Mouse (Mus musculus): ENCODE results near the gene Scap. TPM values are rescaled to one million over a fixed set of nuclear protein-coding genes. Genes with fewer than 3 reads are reported as not detected.

Scap gene
- polyA plus RNA-seq, 1 experiment from 2014 or later: 28.4 TPM

DNA sequence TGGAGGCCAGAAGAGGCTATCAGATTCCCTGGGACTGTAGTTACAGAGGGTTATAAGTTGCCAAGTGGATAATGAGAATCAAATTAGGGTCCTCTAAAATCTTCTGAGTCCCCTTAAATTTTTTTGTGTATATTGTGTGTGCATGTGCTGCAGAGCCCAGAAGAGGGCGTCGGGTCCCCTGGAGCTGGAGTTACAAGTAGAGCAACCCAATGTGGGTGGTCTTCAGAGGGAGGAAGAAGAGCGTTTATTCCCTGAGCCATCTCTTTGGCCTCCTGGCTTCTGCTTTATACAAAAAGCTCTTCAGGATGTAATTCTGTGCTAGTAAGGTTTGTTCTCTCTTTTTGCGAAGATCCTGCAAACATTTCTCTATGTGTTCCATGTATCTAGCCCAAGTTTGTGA is 28.6 kb upstream of the Scap start:
- Histone ChIP-seq H3K9me3 (ENCODE audit: control insufficient read depth, low read depth, low read length) (0 out of 2 replicates have a peak, but pooled peaks cover 3% of the 10 kb centered on the region), H3K36me3 (ENCODE audit: control insufficient read depth, insufficient read depth, low read length) (no peaks in the 10 kb centered on the region), H3K27me3 (ENCODE audit: control insufficient read depth, insufficient read depth, low read length) (no peaks in the 10 kb centered on the region), H3K27ac (ENCODE audit: low read length) (peak overlapping the region; percentile 89), H3K9ac (replicated peaks; ENCODE audit: low read depth, low read length) (peak overlapping the region; percentile 43; the same call in 1 of the 2 replicates), H3K4me1 (ENCODE audit: control insufficient read depth, insufficient read depth, low read length) (peaks cover 6% of the 10 kb centered on the region; the same call in 1 of the 2 replicates), H3K4me3 (ENCODE audit: low read depth, low read length) (peak overlapping the region; percentile 44), H3K4me2 (replicated peaks; ENCODE audit: low read depth, low read length) (peak overlapping the region; percentile 55)
- WGBS: under 1% methylated on average over 4 of the region's 4 CpGs
- ATAC-seq (ENCODE audit: insufficient number of reproducible peaks, insufficient read depth, low FRiP score, low read depth): no peak

DNA sequence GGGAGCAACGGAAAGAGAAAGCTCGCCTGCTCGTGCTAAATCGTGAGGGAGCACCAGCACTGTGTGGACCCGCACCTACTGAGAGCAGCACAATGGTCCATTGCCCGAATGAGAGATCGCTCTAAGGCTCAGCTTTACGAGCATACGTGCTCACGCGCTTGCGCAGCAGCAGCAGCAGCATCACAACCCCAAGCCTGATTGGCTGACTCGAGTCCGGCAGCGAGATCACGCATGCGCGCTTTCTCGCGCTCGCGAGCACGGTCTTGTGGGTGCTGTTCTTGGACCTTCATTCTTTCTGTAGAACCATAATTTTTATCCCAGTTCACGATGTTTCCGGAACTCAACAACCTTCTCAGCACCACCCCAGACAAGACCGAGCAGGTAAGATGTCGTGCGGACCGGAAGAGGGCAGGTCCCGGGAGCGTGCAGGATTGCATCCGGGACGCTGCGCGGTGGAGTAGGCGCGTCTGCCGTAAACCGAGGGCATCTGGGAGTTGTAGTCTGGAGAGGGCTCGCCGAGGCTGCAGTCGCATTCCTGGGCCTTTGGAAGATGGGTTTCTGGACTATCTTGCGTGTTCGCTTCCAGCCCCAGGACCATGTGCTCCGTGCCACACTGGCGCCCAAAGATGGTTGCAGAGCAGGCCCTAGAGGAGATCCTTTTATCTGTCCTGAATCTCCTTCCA is 28.0 kb upstream of the Scap start, which contains the start of gene Elp6:
Gene Elp6, plus strand, starts transcription at position 205 of the 683 bp plus-strand sequence.
- peak; percentile 97 for ATAC-seq (ENCODE audit: insufficient number of reproducible peaks, insufficient read depth, low FRiP score, low read depth)
- Histone ChIP-seq H3K4me3 (ENCODE audit: low read depth, low read length) (peak within 1 kb of the TSS; percentile 44), H3K4me1 (ENCODE audit: control insufficient read depth, insufficient read depth, low read length) (peaks cover 6% of the 10 kb centered on the region; the same call in 1 of the 2 replicates), H3K27me3 (ENCODE audit: control insufficient read depth, insufficient read depth, low read length) (no peaks in the 10 kb centered on the region), H3K27ac (ENCODE audit: low read length) (peak within 1 kb of the TSS; percentile 89), H3K36me3 (ENCODE audit: control insufficient read depth, insufficient read depth, low read length) (no peaks in the 10 kb centered on the region), H3K4me2 (replicated peaks; ENCODE audit: low read depth, low read length) (peak within 1 kb of the TSS; percentile 65), H3K9me3 (ENCODE audit: control insufficient read depth, low read depth, low read length) (0 out of 2 replicates have a peak, but pooled peaks cover 3% of the 10 kb centered on the region), H3K9ac (replicated peaks; ENCODE audit: low read depth, low read length) (peak within 1 kb of the TSS; percentile 43)
- under 1% methylated on average over 46 of the region's 46 CpGs for WGBS

DNA sequence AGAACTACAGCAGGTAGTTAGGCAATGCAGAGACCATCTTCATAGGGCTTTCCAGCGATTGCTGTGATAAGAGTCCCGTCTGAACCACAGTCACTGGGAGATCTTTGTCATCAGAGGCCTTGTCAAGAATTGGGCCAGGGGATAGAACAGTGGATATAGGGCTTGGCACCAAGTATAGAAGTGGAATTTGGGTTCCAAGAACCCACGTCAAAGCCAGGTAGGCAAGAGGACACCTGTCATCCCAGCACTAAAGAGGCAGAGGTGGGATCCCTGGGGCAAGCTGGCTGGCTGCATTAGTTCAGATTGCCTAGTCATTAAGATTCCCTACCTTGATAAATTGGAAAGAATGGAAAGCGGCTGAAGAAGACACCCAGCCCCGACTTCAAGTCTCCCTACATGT is 26.7 kb upstream of the Scap start:
- ATAC-seq (ENCODE audit: insufficient number of reproducible peaks, insufficient read depth, low FRiP score, low read depth): no peak
- no peak overlapping the region for H3K4me3 ChIP-seq (ENCODE audit: low read depth, low read length)
- peak overlapping the region; percentile 65; the same call in 1 of the 2 replicates for H3K4me2 ChIP-seq (replicated peaks; ENCODE audit: low read depth, low read length)

DNA sequence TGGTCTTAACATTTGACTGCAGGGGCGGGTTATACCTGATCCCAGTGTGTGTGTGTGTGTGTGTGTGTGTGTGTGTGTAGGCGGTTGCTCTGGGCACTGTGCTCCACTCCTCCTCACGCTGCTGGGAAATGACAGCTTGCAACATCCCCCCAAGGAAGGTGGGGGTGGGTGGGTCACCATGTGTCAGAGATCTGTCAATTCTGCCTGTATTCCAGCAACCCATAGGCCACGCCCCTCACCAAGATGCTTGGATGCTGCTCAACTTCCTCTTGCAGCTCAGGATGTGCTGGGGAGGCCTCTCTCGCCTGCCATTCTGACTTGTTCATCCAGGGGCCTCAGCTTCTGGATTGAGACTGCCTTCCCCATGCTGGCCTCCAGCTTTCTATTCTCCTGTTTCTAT is 18.4 kb upstream of the Scap start:
- no peaks in the 10 kb centered on the region for H3K9me3 ChIP-seq (ENCODE audit: control insufficient read depth, low read depth, low read length)
- H3K27ac ChIP-seq (ENCODE audit: low read length): no peak overlapping the region
- no peak overlapping the region for H3K4me2 ChIP-seq (replicated peaks; ENCODE audit: low read depth, low read length)
- H3K4me1 ChIP-seq (ENCODE audit: control insufficient read depth, insufficient read depth, low read length): no peaks in the 10 kb centered on the region
- H3K4me3 ChIP-seq (ENCODE audit: low read depth, low read length): no peak overlapping the region
- H3K36me3 ChIP-seq (ENCODE audit: control insufficient read depth, insufficient read depth, low read length): peaks cover 38% of the 10 kb centered on the region
- no peaks in the 10 kb centered on the region for H3K27me3 ChIP-seq (ENCODE audit: control insufficient read depth, insufficient read depth, low read length)
- H3K9ac ChIP-seq (replicated peaks; ENCODE audit: low read depth, low read length): no peak overlapping the region
- no peak for ATAC-seq (ENCODE audit: insufficient number of reproducible peaks, insufficient read depth, low FRiP score, low read depth)
- WGBS: 77% methylated on average over 5 of the region's 5 CpGs

More for the DNA sequence above, 26.7 kb upstream of the Scap start:
- Histone ChIP-seq H3K9me3 (ENCODE audit: control insufficient read depth, low read depth, low read length) (0 out of 2 replicates have a peak, but pooled peaks cover 3% of the 10 kb centered on the region), H3K27ac (ENCODE audit: low read length) (no peak overlapping the region), H3K27me3 (ENCODE audit: control insufficient read depth, insufficient read depth, low read length) (no peaks in the 10 kb centered on the region), H3K4me1 (ENCODE audit: control insufficient read depth, insufficient read depth, low read length) (peaks cover 6% of the 10 kb centered on the region; the same call in 1 of the 2 replicates), H3K9ac (replicated peaks; ENCODE audit: low read depth, low read length) (no peak overlapping the region), H3K36me3 (ENCODE audit: control insufficient read depth, insufficient read depth, low read length) (peaks cover 9% of the 10 kb centered on the region; the same call in 1 of the 2 replicates)
- 88% methylated on average over 5 of the region's 5 CpGs for WGBS

DNA sequence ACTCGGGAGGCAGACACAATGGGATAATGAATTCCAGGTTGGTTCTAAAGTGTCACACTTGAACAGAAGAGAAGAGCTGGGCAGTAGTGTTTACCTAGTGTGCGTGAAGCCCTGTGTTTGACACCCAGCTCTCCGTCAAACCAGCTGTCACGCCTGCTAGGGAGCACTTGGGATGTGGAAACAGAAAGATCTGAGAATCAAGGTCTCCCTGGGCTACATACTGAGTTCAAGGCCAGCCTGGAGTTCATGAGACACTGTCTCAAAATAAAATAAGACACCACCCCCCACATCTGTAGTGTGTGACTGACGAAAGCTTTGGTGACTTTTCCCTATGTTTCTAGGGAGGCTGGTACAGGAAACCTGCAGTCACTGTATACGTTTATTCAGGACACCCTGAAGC is 17.7 kb upstream of the Scap start:
- Histone ChIP-seq H3K36me3 (ENCODE audit: control insufficient read depth, insufficient read depth, low read length) (peaks cover 39% of the 10 kb centered on the region), H3K4me1 (ENCODE audit: control insufficient read depth, insufficient read depth, low read length) (no peaks in the 10 kb centered on the region), H3K27me3 (ENCODE audit: control insufficient read depth, insufficient read depth, low read length) (no peaks in the 10 kb centered on the region), H3K4me3 (ENCODE audit: low read depth, low read length) (no peak overlapping the region), H3K9ac (replicated peaks; ENCODE audit: low read depth, low read length) (no peak overlapping the region), H3K4me2 (replicated peaks; ENCODE audit: low read depth, low read length) (no peak overlapping the region), H3K9me3 (ENCODE audit: control insufficient read depth, low read depth, low read length) (no peaks in the 10 kb centered on the region), H3K27ac (ENCODE audit: low read length) (no peak overlapping the region)
- 90% methylated on average over 6 of the region's 6 CpGs for WGBS
- no peak for ATAC-seq (ENCODE audit: insufficient number of reproducible peaks, insufficient read depth, low FRiP score, low read depth)

DNA sequence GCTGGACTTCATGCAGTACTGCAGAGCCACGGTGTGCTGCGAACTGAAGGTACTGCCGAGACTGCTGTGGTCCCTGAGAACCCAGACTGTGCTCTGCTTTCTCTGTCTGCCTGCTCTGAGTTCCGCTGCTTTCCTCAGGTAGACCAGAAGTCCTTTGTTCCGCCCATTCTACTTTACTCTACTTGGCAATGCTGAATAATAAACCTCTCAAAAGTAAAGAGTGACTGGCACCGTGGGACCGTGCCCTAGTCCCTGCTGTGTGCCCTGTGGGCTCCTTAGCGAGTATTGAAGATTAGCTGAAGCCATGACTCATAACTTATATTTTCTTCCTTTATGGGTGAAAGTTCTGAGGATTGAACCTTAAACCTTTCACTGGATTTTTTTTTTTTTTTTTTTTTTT is 17.2 kb upstream of the Scap start:
- ATAC-seq (ENCODE audit: insufficient number of reproducible peaks, insufficient read depth, low FRiP score, low read depth): no peak
- Histone ChIP-seq H3K27ac (ENCODE audit: low read length) (no peak overlapping the region), H3K4me2 (replicated peaks; ENCODE audit: low read depth, low read length) (no peak overlapping the region), H3K4me1 (ENCODE audit: control insufficient read depth, insufficient read depth, low read length) (no peaks in the 10 kb centered on the region), H3K9ac (replicated peaks; ENCODE audit: low read depth, low read length) (no peak overlapping the region), H3K27me3 (ENCODE audit: control insufficient read depth, insufficient read depth, low read length) (no peaks in the 10 kb centered on the region), H3K36me3 (ENCODE audit: control insufficient read depth, insufficient read depth, low read length) (peaks cover 39% of the 10 kb centered on the region), H3K9me3 (ENCODE audit: control insufficient read depth, low read depth, low read length) (no peaks in the 10 kb centered on the region), H3K4me3 (ENCODE audit: low read depth, low read length) (no peak overlapping the region)
- WGBS: 94% methylated on average over 8 of the region's 8 CpGs

DNA sequence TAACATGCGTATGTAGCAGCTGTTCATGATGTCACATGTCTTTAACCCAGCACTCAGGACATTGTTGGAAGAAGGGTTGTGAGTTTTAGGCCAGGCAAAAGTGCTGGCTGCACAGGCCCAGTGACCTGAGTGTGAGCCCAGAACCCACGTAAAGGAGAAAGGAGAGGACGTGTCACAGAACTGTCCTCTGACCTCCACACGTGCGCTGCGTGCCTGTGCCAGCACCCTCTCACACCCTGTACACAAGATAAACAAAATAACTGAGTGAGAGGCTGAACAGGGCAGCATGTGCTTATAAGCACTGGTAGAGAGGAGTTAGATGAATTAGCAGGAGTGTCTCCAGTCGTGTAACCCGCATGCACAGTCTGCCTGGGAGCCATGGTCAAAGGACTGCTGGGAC is 16.6 kb upstream of the Scap start:
- Histone ChIP-seq H3K9ac (replicated peaks; ENCODE audit: low read depth, low read length) (no peak overlapping the region), H3K4me1 (ENCODE audit: control insufficient read depth, insufficient read depth, low read length) (no peaks in the 10 kb centered on the region), H3K4me3 (ENCODE audit: low read depth, low read length) (no peak overlapping the region), H3K36me3 (ENCODE audit: control insufficient read depth, insufficient read depth, low read length) (peaks cover 41% of the 10 kb centered on the region), H3K9me3 (ENCODE audit: control insufficient read depth, low read depth, low read length) (no peaks in the 10 kb centered on the region), H3K4me2 (replicated peaks; ENCODE audit: low read depth, low read length) (no peak overlapping the region), H3K27me3 (ENCODE audit: control insufficient read depth, insufficient read depth, low read length) (no peaks in the 10 kb centered on the region), H3K27ac (ENCODE audit: low read length) (no peak overlapping the region)
- 93% methylated on average over 8 of the region's 8 CpGs for WGBS
- no peak for ATAC-seq (ENCODE audit: insufficient number of reproducible peaks, insufficient read depth, low FRiP score, low read depth)

DNA sequence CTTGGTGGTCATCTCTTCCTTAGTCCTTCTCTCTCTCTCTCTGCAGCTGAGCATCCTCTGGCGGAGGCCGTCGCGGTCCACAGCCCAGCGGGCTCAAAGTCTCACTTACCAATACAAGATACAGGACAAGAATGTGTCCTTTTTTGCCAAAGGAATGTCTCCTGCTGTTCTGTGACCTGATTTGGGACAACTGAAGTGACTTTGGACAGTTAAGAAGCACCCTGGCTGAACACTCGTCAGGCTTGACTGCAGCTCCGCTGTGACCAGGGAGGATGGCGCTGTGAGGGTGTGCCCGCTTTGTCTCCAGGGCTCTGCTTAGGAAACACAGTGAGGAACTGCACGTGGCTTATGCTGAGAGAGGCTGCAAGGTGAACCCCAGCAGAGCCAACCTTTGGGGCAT is 12.3 kb upstream of the Scap start:
- Histone ChIP-seq H3K4me1 (ENCODE audit: control insufficient read depth, insufficient read depth, low read length) (no peaks in the 10 kb centered on the region), H3K4me3 (ENCODE audit: low read depth, low read length) (no peak overlapping the region), H3K27me3 (ENCODE audit: control insufficient read depth, insufficient read depth, low read length) (no peaks in the 10 kb centered on the region), H3K4me2 (replicated peaks; ENCODE audit: low read depth, low read length) (no peak overlapping the region), H3K36me3 (ENCODE audit: control insufficient read depth, insufficient read depth, low read length) (peaks cover 23% of the 10 kb centered on the region), H3K9me3 (ENCODE audit: control insufficient read depth, low read depth, low read length) (no peaks in the 10 kb centered on the region), H3K27ac (ENCODE audit: low read length) (no peak overlapping the region), H3K9ac (replicated peaks; ENCODE audit: low read depth, low read length) (no peak overlapping the region)
- no peak for ATAC-seq (ENCODE audit: insufficient number of reproducible peaks, insufficient read depth, low FRiP score, low read depth)
- 92% methylated on average over 10 of the region's 10 CpGs for WGBS

DNA sequence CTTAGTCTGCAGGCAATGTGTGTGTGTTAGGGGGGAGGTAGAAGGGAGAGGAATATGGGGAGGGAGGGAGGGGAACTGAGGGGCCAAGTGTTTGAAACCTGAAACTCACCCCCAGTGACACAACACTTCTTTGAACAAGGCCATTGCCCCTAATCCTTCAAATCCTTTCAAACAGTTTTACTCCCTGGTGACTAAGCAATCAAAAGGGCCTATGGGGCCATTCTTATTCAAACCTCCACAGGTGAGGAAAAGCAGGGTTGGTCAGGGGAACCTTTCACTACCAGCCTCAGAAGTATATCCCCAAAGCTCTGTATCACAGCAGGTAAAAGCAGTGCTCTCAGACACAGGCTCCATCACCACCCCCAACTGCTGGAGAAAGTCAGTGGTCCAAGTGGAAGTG is 10.1 kb upstream of the Scap start:
- Histone ChIP-seq H3K4me1 (ENCODE audit: control insufficient read depth, insufficient read depth, low read length) (no peaks in the 10 kb centered on the region), H3K27ac (ENCODE audit: low read length) (no peak overlapping the region), H3K9me3 (ENCODE audit: control insufficient read depth, low read depth, low read length) (no peaks in the 10 kb centered on the region), H3K4me2 (replicated peaks; ENCODE audit: low read depth, low read length) (no peak overlapping the region), H3K36me3 (ENCODE audit: control insufficient read depth, insufficient read depth, low read length) (peaks cover 17% of the 10 kb centered on the region), H3K4me3 (ENCODE audit: low read depth, low read length) (no peak overlapping the region), H3K27me3 (ENCODE audit: control insufficient read depth, insufficient read depth, low read length) (no peaks in the 10 kb centered on the region), H3K9ac (replicated peaks; ENCODE audit: low read depth, low read length) (no peak overlapping the region)
- no peak for ATAC-seq (ENCODE audit: insufficient number of reproducible peaks, insufficient read depth, low FRiP score, low read depth)

Measured in stomach, embryonic 14.5 days (tissue).